Mouse (Mus musculus): ENCODE data around the gene Mphosph8.

- TF ChIP-seq EP300 (optimal IDR thresholded peaks at IDR 0.05) (no peak), CTCF (IDR thresholded peaks at IDR 0.05; ENCODE audit: low read depth) (no peak; the same call in 1 of the 2 replicates)
Observed at GRCm38 (mm10) chr14:56667969-56668802, at the start of gene Mphosph8.
